Mouse (Mus musculus) bone marrow, adult 2 months (tissue): Measurements from ENCODE around the gene Tbc1d10b.

Source experiments
- CTCF ChIP-seq: fragments of 200-500 bp; IDR thresholded peaks from 2 replicates; pipeline ENCODE4 v1.5.1; 2011; ENCODE audit warnings: low read length, control low read depth; ENCODE audit not compliant: control insufficient read depth, insufficient read depth
- POLR2A ChIP-seq: fragments of 200-500 bp; IDR thresholded peaks from 2 replicates; pipeline ENCODE4 v1.6.1; 2011; ENCODE audit warnings: low read depth, mild to moderate bottlenecking, control low read depth, low read length, borderline replicate concordance; ENCODE audit not compliant: control insufficient read depth

DNA sequence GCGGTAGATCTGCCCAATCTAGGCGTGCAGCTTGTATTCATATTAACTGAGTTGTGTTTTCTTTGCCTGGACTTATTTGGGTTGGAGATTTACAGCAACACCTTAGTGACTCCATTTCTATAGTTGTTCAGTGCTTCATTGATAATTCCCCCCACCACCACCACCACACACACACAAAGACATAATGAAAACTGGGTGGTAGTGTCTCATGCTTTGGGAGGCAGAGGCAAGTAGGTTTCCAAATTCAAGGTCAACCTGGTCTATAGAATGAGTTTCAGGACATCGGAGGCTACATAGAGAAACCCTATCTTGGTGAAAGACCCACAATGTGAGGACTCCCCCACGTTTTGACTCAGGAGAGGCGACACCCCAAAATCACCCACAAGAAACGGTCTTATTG, 16.3 kb upstream of the Tbc1d10b start:
- TF ChIP-seq POLR2A (no peak), CTCF (no peak)
